Mouse (Mus musculus): ENCODE measurements around the gene Nfia. TPM values are rescaled to one million over a fixed set of nuclear protein-coding genes. Genes with fewer than 3 reads are reported as not detected.

The Nfia gene
- polyA plus RNA-seq, 1 experiment = 57.7 TPM

DNA sequence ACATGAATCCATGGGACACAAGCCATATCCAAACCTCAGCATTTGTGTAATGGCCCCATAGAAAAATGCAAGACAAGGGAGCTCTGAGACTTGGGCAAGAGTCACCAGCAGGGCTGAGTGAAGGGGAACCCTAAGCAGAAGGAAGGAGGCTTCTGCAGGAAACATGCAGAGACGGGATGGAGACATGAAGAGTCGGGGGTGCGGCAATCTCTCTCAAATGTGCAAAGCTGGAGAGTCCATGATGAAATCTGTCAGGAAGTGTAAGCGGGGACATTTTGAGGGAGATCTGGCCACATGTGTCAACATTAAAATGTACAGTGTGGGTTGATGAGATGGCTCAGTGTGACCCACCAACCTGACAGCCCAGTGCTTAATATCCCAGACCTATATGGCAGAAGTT is 361.5 kb downstream of the Nfia start:
- Histone ChIP-seq H3K4me1 (ENCODE audit: control insufficient read depth, insufficient read depth, low read length) (no peaks in the 10 kb centered on the region), H3K4me3 (replicated peaks; ENCODE audit: extremely low read depth, low read depth, low read length) (no peak overlapping the region)
- DNase-seq = no peak
- TF ChIP-seq POLR2A (IDR thresholded peaks at IDR 0.05; ENCODE audit: borderline replicate concordance, extremely low read depth, low read depth, low read length) = no peak
- no peak for TF ChIP-seq CTCF (IDR thresholded peaks at IDR 0.05; ENCODE audit: insufficient read depth, low read length)
- 94% methylated on average over 4 of the region's 4 CpGs for WGBS

DNA sequence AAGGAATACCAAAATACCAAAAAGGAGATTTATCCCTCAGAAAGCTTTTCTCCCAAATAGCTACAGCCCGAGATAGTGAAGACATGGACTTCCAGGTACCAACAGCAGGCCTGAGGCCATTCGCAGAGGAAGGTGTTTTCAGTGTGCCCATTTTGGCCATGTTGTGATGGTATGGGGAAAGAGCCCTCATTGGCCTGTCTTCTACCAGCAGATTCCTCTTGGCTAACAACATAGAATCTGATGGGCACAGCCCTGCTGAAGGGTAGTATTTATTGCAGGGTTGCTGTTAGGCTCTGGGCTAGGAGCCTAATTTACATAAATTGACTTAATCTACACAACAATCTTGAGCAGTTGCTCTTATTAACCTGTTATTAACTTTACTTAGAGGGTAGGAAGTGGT is 363.5 kb downstream of the Nfia start:
- DNase-seq = no peak
- H3K4me3 ChIP-seq (replicated peaks; ENCODE audit: extremely low read depth, low read depth, low read length) = no peak overlapping the region
- TF ChIP-seq CTCF (IDR thresholded peaks at IDR 0.05; ENCODE audit: insufficient read depth, low read length) = no peak
- no peak for TF ChIP-seq POLR2A (IDR thresholded peaks at IDR 0.05; ENCODE audit: borderline replicate concordance, extremely low read depth, low read depth, low read length)
- no peaks in the 10 kb centered on the region for H3K4me1 ChIP-seq (ENCODE audit: control insufficient read depth, insufficient read depth, low read length)
- WGBS = 95% methylated on average over 2 of the region's 2 CpGs

DNA sequence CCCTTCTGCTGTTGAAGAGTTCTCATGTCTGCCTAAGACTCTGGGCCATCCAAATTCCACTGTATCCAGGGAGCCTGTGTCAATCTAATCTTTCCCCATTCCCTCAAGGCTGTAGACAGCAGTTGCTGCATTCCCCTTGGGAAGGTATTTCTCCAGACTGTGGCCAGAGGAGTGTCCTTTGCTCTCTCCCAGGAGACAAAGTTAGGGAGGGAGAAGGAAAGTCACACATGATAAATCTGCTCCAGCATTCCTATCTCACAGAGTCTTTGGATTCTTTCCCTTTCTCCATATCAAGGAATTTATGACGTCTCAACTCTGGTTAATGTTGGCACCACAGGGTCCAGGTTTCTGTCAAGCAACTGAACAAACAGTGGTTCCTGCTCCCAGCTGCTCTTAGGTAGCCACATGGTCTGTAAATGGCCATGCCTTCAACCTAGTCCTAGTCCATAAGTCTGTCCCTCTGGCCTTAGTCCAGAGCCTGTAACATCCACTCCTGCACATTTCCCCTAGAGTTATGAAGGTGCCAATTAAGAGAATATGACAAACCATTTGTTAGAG is 370.4 kb downstream of the Nfia start:
- WGBS = 53% methylated on average over 1 of the region's 1 CpGs
- Histone ChIP-seq H3K4me1 (ENCODE audit: control insufficient read depth, insufficient read depth, low read length) (no peaks in the 10 kb centered on the region), H3K4me3 (replicated peaks; ENCODE audit: extremely low read depth, low read depth, low read length) (no peak overlapping the region)
- TF ChIP-seq POLR2A (IDR thresholded peaks at IDR 0.05; ENCODE audit: borderline replicate concordance, extremely low read depth, low read depth, low read length) = no peak
- TF ChIP-seq CTCF (IDR thresholded peaks at IDR 0.05; ENCODE audit: insufficient read depth, low read length) = no peak
- no peak for DNase-seq

DNA sequence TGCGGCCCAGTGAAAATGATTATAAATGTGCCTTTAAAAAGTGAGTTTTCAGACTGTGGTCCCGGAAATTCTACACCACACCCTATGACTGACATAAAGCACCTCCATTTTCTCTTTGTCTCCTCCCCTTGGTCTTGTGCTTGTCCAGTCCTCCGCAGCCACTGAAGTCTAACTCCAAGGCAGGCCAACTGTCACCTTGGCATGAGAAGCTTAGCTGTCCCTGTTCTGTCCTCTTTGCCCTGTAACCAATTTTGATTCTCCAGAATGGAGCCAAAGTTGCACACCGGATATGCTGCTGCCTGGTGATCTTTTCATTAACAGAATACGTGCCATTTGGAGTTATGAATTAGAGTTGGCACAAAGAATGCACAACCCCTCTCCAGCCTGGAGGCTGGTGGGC is 378.0 kb downstream of the Nfia start:
- TF ChIP-seq POLR2A (IDR thresholded peaks at IDR 0.05; ENCODE audit: borderline replicate concordance, extremely low read depth, low read depth, low read length) (no peak), CTCF (IDR thresholded peaks at IDR 0.05; ENCODE audit: insufficient read depth, low read length) (no peak)
- Histone ChIP-seq H3K4me3 (replicated peaks; ENCODE audit: extremely low read depth, low read depth, low read length) (no peak overlapping the region), H3K4me1 (ENCODE audit: control insufficient read depth, insufficient read depth, low read length) (no peaks in the 10 kb centered on the region)
- no peak for DNase-seq
- 84% methylated on average over 5 of the region's 5 CpGs for WGBS

- Histone ChIP-seq H3K4me1 (ENCODE audit: control insufficient read depth, insufficient read depth, low read length) (no peaks in the 10 kb centered on the region), H3K4me3 (replicated peaks; ENCODE audit: extremely low read depth, low read depth, low read length) (no peak overlapping the region)
- DNase-seq = no peak
- WGBS = 78% methylated on average over 3 of the region's 3 CpGs
- TF ChIP-seq POLR2A (IDR thresholded peaks at IDR 0.05; ENCODE audit: borderline replicate concordance, extremely low read depth, low read depth, low read length) (no peak), CTCF (IDR thresholded peaks at IDR 0.05; ENCODE audit: insufficient read depth, low read length) (no peak)
Observed at GRCm38 (mm10) chr4:98157921-98158320, 385.4 kb downstream of the Nfia start.

GRCm38 (mm10) chr4:98166379-98166778 is 393.8 kb downstream of the Nfia start:
- TF ChIP-seq POLR2A (IDR thresholded peaks at IDR 0.05; ENCODE audit: borderline replicate concordance, extremely low read depth, low read depth, low read length) (no peak), CTCF (IDR thresholded peaks at IDR 0.05; ENCODE audit: insufficient read depth, low read length) (no peak)
- Histone ChIP-seq H3K4me1 (ENCODE audit: control insufficient read depth, insufficient read depth, low read length) (no peaks in the 10 kb centered on the region), H3K4me3 (replicated peaks; ENCODE audit: extremely low read depth, low read depth, low read length) (no peak overlapping the region)
- WGBS = 87% methylated on average over 3 of the region's 3 CpGs
- DNase-seq = no peak

Other genes starting within 250 kb of the Nfia start
- gene E130114P18Rik, start 5.3 kb downstream of the Nfia start, polyA plus RNA-seq (2012; rRNA removed) = 0.17 TPM in 1 of 2 replicates, not detected in the other

Measured in lung, adult 2 months (tissue).